Mouse (Mus musculus) 3134 (cell line): Measurements from ENCODE around the gene Oaz3.

ENCODE experiments used
- DNase-seq: peaks from one replicate; pipeline ENCODE4 v3.0.0-alpha.2; 2011; ENCODE audit warnings: low spot score; ENCODE audit not compliant: insufficient read length; ENCODE audit errors: extremely low read depth

Oaz3 gene

DNA sequence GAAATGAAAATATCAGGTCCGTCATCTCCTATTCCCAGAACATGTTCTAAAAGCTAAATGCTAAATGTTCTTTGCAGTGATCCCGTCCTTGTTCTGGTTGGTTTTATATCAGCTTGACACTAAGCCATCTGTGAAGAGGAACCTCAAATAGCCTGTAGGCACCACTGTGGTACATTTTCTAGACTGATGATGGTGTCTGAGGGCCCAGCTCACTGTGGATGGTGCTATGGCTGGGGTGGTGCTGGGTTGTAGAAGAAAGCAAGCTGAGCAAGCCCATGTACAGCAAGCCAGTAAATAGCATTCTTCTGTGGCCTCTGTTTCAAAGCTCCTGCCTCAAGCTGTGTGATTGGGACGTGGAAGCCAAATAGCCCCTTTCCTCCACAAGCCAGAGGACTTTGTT is 13.3 kb upstream of the Oaz3 start:
- DNase-seq = no peak

DNA sequence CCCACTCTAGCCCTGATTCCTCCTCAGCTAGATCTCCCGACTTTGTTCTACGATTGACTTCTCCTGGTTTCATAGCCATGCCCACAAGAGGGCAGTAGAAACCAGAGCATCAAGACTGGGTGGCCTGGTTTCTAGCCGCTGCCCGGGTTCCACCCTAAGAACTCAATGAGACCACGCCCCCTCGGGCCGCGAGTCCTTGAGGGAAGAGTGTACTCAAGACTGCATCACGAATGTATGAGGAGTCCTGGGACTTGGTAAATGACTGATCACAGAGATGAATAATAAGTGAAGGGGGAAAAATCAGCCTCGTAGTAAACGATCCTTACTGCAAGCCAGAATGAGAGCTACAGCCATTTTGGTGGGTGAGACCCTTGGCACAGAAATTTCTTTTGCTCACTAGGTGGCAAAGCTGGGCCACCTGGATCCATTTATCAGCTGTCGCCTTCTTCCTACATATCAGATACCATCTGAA is 12.8 kb upstream of the Oaz3 start:
- peak; percentile 69 for DNase-seq

DNA sequence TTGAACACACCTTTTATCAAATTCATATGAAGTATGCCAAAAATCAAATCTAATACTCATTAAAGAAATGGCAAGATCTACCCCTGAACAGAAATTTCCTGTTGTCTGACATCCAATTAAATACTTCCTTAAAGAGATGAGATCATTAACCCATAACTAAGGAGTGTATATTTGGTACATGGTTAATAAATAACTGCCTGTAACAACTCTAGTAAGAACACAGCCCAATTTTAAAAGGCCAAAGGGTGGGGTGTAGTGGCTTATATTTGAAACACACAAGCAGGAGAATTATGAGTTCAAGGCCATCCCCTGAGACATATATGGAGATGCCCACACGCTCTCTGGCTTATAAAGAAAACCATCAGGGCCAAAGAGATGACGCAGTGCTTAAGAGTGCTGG is 5.7 kb upstream of the Oaz3 start:
- no peak for DNase-seq

DNA sequence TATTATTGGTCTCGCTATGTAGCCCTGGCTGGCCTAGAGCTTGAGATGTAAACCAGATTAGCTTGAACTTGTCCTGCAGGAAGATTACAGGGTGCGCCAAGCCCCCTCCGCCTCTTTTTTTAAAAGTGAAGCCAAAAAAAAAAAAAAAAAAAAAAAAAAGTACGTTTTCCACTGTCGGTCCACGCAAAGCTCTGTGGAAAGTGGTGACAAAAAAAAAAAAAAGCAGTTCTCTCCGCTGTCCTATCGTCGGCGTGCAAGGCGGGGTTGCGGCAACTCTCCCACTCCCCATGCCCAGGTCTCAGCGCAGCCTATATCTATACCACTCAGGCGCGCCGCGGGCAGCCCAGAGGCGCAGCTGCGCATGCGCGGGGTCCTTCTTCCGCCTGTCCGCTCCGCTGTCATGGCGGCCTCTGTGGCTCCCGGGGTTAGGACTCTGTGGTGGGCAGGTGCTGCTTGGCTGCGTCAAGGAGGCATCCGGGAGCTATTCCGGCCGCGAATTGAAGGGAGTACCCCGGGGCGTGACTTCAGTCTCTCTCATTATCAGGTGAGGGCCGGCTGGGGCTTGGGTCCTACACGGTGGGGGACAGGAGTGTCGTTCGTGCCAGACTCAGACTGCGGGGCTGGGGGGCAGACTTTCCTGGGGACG is 641 bp downstream of the Oaz3 start, which contains the start of gene Mrpl9:
Gene Mrpl9, plus strand, starts transcription at position 368 of the 646 bp plus-strand sequence.
- peak; percentile 95 for DNase-seq

DNA sequence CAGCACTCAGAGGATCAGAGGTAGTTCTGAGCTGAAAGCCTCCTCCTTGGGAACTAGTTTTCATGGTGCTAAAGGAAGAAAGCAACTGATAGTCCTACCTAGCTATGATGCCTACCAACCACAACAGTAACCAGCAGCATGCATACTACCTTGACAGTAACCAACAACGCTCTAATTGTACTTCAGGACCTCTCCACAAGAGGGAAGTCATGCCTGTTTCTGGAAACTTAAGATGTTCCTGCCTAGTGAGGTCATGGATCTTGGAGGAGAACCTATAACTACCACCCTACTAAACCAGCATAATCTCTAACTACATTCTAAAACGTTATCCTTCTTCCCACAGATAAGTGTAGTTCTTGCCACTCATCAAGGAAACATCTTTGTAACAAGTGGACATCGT is 2.5 kb downstream of the Oaz3 start:
- no peak for DNase-seq

DNA sequence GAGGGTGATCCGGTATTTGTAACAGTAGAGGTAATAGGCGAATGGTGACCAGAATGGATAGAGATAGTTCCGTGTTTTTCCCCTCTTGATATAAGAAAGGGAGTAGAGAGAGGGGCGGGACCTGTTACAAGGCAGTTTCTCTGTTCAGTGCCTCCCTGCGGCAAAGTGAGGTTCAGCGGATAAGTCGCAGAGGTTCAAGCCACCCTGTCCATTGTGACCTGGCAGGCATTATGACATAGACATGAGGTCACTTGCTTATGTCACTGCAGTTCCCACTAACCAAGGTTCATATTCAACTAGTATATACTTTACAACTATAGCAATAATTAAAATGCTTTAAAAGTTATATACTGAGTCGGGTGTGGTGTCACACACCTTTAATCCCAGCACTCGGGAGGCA is 7.3 kb downstream of the Oaz3 start:
- no peak for DNase-seq

DNA sequence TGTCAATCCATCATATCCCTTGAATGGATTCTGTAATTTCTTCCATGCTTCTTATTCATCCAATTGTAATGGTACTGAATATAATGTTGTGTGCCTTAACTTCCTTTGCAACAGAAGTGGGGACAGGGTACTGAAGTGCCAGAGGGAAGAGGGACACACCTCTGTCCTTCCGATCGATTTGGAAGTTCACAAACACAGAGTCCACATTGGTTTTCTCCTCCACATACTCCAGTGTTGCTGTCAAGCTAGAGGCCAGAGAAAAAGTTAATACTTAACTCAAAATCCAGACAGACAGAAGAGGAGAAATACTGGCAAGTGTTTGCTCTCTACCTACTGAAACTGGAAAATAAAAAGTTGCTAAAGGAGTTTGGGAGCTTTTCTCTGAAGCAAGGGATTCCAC is 9.4 kb downstream of the Oaz3 start:
- DNase-seq = no peak

DNA sequence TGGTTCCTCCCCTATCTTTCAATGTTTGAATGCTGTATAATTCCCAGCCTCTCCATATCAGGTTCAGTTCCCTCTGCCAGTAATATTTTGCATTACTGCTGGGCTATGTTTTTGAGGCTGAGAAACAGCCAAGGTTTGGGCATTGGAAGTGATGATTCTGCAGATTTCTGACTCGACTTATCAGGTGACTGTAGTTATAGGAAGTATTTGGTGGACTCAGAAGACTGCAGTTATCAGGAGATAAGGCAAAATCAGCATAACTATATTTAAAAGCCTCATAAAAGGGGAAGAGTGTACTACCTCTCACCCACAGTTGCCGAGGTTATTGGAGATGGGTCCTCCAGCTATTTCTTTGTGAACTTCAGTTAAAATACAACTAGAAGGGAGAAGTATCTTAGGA is 12.7 kb downstream of the Oaz3 start:
- no peak for DNase-seq

DNA sequence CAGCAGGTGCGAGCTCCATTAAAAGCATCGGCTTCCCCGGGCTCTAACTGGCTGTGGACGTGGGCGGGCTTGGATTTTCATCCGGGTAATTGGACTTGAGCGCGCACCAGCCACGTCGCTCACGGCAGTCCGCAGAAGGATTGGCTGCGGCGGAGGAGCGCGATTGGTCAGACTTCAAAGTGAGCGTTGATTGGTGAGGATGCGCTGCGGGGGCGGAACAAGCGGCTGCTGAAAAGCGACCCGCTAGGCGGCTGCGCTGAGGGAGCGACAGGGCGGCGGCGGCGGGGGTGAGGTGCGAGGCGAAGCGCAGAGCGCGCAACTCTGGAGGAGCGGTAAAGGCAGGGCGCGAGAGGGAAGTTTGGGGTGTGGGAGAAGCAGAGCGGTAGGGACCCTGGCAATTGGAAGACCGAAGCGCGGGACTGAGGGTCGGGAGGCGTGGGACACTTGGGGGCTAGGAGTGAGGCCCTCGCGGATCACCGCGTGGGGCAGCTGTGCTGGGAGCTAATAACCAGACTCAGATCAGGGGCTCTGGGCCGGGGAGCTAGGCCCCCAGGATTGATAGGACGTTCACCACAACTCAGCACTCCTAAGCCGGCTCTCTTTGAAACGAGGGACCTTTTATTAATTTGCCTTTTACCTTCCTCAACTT is 30.6 kb downstream of the Oaz3 start, which contains the start of gene Tdrkh:
Gene Tdrkh, plus strand, starts transcription at position 243 of the 649 bp plus-strand sequence.
- no peak for DNase-seq

DNA sequence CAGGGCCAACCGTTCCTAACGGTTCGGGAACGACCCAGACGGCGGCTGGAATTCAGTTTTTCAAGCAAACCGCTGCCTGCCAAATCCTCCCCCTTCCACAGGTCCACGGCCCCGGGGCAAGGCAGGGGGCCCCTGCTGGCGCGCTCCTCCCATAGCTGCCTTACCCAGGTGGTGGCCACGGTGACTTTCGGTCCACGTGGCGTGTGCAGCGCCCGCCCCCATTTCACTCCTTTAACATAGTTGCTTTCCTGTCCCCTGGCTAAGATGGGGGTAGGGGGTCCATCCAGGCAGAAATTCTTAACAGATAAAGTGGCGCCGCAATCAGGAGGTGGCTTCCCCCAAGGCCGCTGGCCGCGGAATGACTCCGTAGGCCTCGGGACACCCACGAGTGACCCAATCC is 31.2 kb downstream of the Oaz3 start:
- no peak for DNase-seq

DNA sequence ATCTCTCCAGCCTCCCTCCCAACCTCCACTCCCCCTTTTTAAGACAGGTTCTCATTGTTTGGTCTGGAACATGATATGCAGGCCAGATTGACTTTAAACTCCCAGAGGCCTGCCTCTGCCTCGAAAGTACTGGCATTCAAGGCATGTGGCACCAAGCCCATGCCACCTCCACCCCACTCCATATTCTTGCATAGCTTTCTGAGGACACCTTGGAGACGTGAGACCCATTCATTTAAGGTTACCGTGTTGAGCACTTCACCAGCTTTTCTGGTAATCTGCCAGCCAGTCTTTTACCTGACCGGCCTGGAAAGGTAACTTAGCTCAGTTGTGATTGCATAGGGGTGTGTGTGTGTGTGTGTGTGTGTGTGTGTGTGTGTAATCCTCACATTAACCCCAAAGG is 38.2 kb downstream of the Oaz3 start:
- DNase-seq = no peak

DNA sequence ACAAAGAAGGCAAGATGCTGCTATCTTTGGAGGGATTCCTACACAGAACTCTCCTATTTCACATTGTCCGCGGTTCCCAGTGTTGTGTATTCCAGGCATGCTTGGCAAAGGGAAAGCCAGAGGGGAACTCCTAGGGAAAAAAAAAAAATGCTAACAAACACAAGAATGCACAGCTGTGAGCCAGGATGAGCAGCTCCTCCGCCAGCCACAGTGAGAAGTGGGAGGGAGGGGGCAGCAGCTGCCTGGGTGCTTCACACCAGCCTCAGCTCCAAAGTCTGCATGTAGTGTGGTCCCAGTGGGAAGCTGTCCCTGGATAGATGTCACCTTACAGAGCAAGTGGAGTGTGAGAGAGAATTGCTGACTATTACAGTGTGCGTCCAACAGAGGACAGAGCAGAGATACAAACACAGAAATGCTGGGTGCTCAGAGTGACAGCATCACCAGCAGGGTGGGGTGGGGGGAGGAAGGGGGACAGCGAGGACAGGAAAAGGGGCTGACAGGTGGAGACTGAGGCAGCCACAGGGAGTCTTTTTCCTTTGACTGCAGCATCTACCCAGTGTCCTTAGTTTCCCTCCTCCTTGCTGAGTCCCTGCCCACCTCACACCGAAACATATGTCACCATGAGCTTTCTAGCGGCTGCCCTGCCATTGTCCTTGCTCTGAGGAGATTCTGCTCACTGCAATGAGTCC is 39.2 kb downstream of the Oaz3 start:
- DNase-seq = no peak

DNA sequence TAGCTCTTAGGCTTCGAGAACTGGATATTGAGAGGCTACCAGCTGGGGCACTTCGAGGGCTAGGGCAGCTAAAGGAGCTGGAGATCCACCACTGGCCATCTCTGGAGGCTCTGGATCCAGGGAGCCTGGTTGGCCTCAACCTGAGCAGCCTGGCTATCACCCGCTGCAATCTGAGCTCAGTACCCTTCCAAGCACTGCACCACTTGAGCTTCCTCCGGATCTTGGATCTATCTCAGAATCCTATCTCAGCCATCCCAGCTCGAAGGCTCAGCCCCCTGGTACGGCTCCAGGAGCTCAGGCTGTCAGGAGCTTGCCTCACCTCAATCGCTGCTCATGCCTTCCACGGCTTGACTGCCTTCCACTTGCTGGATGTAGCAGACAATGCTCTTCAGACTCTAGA is 41.3 kb downstream of the Oaz3 start:
- no peak for DNase-seq

DNA sequence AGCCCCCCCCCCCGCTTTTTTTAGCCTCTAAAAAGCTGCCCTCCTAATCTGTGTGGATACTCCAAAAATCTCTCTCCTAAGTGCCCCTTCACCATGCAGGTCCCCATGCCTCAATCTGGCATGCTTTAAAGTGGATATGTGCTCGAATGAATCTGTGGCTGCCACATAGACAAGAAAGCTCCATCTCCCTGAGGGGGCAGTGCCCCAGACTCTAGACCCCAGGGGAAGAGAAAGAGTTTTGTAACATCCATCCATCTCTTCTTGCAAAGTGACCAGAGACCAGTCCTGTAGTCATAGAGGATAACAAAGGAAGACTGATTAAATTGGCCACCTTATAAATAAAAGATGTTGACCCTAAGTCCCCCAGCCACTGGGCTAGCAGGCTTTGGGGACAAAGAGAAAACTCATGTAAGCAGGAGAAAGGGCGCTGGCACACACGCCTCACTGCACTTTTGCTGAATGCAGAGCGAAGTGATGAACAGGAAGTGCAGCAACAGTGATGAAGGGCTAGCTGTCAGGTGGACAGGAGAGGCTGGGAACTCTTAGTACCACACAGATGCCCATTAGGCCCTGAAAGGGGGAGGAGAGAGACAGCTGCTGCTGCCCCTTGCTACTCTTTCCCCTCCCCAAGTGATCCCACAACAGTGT is 43.9 kb downstream of the Oaz3 start:
- DNase-seq = no peak

DNA sequence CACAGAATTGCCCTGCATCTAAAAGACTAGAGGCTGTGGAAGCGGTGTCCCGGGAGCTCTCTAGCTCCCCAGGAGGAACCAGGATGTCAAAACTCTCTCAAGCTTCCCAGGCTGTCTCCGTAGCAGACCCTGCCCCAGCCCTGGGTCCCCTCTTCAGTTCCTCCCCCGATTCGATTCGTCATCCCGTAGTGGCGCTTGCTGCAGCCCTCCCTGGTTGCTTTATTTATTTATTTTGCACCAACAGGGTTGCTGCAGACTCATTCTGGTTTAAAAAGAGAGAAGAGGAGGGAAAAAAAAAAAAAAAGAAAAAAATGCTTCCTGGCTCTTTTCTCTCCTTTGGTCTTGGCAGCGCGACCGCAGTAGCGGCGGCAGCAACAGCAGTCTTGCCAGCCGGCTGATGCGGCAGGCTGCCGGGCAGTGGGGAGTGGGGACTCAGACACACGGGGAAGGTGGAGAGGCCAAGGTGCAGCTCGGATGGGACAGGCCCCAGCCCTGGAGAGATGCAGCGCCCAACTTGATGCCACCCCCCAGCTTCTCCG is 44.7 kb downstream of the Oaz3 start:
- DNase-seq = no peak

DNA sequence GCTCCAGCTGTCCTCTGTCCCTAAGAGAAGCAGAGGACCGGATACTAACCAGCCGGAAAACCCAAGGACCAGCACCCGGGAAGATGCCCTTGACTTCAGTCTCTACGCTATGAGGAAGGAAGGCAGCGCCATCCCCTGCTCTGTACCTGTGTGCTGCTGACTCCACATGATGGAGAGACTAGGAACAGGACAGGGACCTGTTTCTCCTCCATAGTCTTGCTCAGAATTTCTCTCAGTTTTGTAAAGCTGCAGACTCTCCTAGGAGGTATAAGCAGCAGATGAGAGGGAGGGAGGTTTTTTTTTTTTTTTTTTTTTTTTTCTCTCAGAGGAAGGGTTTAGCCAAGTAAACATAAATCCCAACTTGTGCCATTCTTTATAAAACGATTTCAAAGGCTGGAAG is 45.5 kb downstream of the Oaz3 start, which contains the start of gene Lingo4:
Gene Lingo4, plus strand, starts transcription at position 301 of the 400 bp plus-strand sequence.
- DNase-seq = no peak

DNA sequence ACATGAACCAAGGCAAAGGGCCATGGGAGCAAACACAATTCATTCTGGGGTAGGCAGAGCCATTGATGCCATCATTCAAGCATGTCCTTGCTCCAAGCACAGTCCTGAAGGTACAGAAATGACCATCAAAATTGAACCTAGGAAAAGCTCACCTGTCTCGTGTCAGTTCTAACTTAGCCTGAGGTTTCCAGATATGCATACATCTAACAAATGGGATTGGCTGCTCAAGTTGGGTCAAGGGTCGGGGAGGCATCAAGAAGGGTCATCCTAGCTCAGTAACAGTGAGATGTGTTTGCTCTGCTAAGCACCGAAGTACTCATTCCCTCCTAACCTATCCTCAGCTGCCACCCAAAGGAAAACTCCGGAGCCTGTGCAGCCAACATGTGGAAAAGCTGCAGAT is 46.9 kb downstream of the Oaz3 start:
- DNase-seq = no peak

DNA sequence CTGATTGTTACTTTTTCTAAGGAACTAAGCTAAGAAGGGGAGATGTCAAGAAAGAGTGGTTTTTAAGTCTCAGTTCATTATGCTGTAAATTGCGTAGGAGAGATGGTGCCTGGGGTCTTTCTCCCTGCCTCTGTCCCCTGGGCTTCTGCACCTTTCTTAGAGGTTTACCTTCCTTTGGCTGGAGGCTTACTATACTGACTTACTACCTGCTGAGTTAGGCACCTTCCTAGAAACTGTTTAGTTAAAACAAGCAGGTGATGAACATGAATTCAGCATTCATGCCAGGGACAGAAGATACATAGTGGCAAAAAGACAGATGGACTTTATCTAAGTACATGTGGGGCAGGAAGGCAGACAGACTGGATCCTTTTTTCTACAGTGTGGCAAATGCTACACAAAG is 47.4 kb downstream of the Oaz3 start:
- DNase-seq = no peak

DNA sequence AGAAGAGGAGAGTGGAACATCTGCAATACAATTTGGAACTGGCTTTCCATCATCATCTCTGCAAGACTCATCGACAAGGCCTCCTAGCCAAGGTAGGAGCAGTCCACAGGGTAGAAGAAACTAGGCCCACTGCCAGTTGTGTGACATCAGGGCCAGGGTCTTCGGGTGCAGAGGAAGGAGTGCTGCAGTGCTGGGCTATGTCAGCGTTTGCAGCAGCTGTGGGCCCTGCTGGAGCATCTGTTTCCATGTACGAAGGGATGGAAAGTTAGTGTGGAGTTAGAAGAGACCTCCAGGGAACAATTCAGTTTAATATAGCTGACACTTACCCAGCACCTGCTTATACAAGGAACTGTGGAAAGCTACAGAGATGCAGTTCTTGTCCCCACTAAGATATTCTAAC is 50.7 kb downstream of the Oaz3 start:
- no peak for DNase-seq

DNA sequence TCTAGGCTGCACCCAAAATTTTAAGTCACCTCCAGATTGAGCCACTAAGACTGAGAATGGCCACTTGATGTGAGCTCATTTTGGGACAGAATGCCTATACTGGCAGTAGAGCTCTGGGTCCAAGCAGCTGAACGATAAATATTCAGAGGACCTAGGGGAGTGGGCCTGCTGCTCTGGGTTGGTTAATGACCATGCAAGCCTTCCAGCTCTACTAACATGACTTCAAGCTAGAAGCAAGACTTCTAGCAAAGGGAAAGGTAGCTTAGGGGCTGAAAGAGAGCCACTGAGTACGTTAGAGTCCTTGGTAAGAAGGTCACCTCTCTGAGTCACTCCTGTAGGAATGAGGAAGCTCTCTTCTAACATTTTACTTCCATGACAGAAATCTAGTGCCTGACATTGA is 51.6 kb downstream of the Oaz3 start:
- no peak for DNase-seq

DNA sequence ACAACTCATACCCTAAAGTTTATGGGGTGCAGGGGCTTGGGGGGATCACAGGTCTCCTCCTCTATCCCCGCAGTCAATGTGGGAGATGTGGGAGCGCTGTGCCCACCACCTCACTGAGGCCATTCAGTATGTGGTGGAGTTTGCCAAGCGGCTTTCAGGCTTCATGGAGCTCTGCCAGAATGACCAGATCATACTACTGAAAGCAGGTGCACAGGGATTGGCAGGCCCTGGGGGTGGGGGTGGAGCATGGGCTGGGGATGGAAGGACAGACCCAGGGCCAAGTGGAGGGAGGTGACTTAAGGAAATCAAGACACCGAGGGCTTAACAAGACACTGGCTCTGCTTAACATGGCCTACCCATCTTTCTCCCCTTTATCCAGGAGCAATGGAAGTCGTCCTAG is 52.7 kb downstream of the Oaz3 start:
- no peak for DNase-seq
